Mouse (Mus musculus) splenic B cell, adult 2 months (primary cell): ENCODE measurements around the gene Rad9b.

Experiments
- DNase-seq: peaks from one replicate; pipeline ENCODE4 v3.0.0-alpha.2; 2011; ENCODE audit warnings: low read depth, low spot score
- H3K27me3 ChIP-seq: 2 replicates; pipeline ENCODE4 v1.6.1; 2012; ENCODE audit warnings: mild to moderate bottlenecking, low read length, moderate library complexity, mixed read lengths; ENCODE audit not compliant: control insufficient read depth, poor library complexity, insufficient read depth, severe bottlenecking
- H3K36me3 ChIP-seq: 2 replicates; pipeline ENCODE4 v1.6.1; 2012; ENCODE audit warnings: mild to moderate bottlenecking, low read length, moderate library complexity, mixed read lengths; ENCODE audit not compliant: control insufficient read depth, poor library complexity, insufficient read depth, severe bottlenecking

The Rad9b gene

DNA sequence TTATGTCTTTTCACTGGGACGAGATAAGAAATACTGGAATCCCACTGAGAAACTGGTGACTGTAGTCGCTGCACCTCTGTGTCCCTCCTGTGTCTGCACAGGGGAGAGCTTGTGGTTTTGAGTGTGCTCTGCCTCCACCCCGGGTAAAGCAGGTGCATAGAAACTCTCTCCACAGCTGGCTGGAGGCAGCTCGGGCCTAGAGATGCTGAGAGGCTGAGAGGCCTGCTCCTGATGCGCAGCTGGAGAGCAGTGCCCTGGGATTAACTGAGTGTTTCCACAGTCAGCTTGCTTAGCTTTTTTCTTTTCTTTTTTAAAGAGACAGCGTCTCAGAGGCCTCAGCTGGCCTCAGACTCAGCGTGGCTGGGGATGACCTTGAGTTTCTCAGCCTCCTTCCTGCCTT lies 42.3 kb downstream of the Rad9b start:
- Histone ChIP-seq H3K36me3 (peaks cover 9% of the 10 kb centered on the region), H3K27me3 (no peaks in the 10 kb centered on the region)
- DNase-seq, result peak; percentile 51

- peak; percentile 52 for DNase-seq
- H3K27me3 ChIP-seq, result no peaks in the 10 kb centered on the region
- peaks cover 9% of the 10 kb centered on the region for H3K36me3 ChIP-seq
These were observed 43.3 kb downstream of the Rad9b start for GRCm38 (mm10) chr5:122310699-122311098.

DNA sequence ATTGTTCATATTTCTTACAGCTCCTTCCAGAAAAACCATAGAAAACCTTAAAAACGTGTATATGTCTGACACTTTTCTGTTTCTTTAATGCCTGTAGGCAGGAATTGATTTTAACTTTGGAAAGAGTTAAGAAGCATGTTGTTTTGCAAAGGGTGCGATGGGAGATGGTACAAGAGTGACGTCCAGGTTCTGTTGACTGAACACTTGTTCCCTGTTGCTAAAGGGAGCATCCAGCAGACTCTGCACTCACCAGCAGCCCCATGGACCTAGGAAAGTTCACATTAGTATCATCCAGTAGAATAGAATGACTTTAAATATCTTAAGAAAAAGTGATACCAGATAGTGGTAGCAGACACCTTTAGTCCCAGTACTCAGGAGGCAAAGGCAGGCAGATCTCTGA lies 47.5 kb downstream of the Rad9b start:
- peaks cover 7% of the 10 kb centered on the region for H3K36me3 ChIP-seq
- no peak for DNase-seq
- H3K27me3 ChIP-seq, result no peaks in the 10 kb centered on the region

DNA sequence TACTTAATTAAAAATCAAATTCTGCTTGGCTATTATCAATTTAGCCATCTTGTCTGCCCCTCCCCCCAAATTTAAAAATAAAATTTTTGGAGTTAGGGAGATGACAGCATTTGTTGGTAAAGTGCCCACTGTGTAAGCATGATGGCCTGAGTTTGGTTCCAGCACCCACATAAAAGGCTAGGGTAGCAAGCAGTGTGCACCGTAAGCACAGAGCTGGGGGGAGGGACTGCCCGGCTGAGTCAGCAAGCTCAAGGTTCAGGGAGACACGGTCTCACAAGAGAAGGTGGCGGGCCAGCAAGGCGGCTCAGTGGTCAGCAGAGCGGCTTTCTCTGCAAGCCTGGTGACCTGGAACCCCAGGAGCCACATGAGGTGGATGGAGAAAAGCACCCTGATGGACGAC lies 48.6 kb downstream of the Rad9b start:
- Histone ChIP-seq H3K36me3 (peaks cover 7% of the 10 kb centered on the region), H3K27me3 (no peaks in the 10 kb centered on the region)
- no peak for DNase-seq

DNA sequence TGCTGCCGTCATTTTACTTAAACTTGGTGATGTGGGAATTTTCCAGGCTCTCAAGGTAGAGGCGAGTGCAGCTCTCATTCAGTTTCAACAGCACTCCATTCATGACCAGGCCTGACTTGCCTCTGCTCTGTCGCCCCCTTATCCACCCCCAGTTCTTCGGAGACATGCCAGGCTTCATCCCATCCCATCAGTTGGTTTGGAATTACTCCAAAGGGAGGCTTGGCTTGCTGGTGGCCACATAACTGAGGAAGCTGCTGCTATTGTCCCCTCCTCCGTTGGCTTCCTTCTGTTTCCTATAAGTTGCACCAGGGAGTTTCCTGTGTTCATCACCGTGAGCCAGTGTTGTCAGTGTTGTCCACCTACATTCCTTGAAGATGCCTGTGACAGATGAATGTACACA lies 49.5 kb downstream of the Rad9b start:
- H3K36me3 ChIP-seq, result peaks cover 7% of the 10 kb centered on the region
- DNase-seq, result no peak
- H3K27me3 ChIP-seq, result no peaks in the 10 kb centered on the region

DNA sequence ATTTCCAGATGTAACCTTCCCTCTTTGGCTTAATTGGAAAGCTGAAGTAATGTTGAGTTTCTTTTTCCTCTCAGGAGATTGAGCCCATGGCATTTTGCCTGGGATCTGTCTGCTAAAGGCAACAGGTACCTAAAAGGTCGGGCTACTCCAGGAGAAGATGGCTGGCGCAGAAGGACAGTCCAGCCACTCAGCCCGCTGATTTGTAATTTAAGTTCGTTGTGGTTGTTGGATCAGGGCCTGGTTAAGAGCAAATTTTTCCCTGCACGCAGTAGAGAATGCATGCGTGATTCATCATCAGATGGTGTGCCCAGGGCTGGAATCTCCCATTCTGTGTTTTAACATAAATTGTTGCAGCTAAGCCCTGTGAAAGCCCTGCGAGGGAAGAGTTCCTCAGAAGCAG lies 50.1 kb downstream of the Rad9b start:
- H3K27me3 ChIP-seq, result no peaks in the 10 kb centered on the region
- peaks cover 4% of the 10 kb centered on the region; the same call in 1 of the 2 replicates for H3K36me3 ChIP-seq
- DNase-seq, result no peak

DNA sequence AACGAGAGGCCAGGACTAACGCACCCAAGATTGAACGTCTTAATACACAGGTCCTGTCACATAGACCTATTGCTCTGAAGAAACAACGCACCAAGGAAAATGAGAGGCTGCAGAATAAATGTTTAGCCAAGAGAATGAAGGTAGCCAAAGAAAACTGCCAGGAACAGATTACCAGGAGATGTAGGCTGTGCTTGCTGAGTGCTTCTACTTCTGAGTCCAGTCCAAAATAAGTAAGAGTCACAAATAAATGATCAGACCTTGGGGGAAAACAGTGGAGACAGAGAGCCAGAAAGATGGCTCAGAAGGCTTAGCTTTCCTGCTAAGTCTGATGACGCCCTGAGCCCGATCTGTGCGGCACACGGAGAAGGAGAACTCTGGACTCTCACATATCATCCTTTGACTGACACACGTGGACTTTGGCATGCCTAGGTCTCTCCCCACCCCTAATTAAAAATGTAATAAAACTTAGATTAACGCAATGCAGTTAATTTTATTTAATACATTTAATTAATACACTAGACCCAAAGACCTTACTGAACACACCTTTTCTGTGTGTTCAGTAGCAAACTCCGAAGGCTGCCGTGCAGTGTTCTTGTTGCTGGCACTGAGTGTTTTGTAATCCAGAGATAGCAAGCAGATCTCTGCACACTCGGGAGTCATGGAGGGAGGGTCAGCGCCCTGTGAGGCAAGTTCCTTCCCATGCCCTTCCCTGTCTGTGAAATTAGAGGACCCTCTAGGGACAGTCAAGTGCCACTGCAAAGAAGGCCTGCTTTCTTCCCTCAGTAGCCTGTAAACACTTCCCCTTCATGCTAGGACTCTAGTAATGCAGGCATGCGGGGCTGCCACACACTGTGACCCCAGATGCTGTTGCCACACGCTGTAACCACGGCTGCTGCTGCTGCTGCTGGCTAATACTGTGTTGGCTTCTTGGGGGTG lies 51.0 kb downstream of the Rad9b start:
- Histone ChIP-seq H3K36me3 (peaks cover 1% of the 10 kb centered on the region; the same call in 1 of the 2 replicates), H3K27me3 (no peaks in the 10 kb centered on the region)
- peak; percentile 44 for DNase-seq

DNA sequence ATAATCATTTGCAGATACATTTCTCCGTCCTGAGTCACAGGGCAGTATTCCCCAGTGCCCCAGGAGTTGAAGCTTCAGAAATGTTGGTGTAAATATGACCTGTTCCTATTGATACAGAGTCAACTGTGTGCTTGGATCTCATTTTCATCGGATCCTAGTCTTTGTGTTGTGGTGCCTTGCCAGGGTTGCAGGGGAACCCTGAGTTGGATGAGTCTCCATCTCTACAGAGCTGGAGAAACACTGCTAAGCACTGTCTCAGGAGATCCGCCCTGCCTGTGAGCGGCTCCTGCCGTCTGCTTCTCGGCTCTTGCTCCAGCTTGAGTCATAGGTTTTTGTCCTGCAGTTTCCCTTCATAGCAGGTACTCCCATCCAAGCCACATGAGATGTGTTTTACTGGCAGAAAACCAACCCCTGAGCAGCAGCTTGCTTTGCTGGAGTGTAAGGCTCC lies 53.9 kb downstream of the Rad9b start:
- Histone ChIP-seq H3K36me3 (no peaks in the 10 kb centered on the region), H3K27me3 (no peaks in the 10 kb centered on the region)
- DNase-seq, result no peak

- no peak for DNase-seq
- H3K27me3 ChIP-seq, result no peaks in the 10 kb centered on the region
- no peaks in the 10 kb centered on the region; the same call in 1 of the 2 replicates for H3K36me3 ChIP-seq
These were observed 58.7 kb downstream of the Rad9b start for GRCm38 (mm10) chr5:122295113-122295935.

- Histone ChIP-seq H3K36me3 (no peaks in the 10 kb centered on the region; the same call in 1 of the 2 replicates), H3K27me3 (no peaks in the 10 kb centered on the region)
- DNase-seq, result no peak
These were observed 59.8 kb downstream of the Rad9b start for GRCm38 (mm10) chr5:122294219-122294735.

- DNase-seq, result no peak
- H3K27me3 ChIP-seq, result no peaks in the 10 kb centered on the region
- H3K36me3 ChIP-seq, result peaks cover 3% of the 10 kb centered on the region; the same call in 1 of the 2 replicates
These were observed 60.9 kb downstream of the Rad9b start for GRCm38 (mm10) chr5:122293131-122293530.

- H3K36me3 ChIP-seq, result peaks cover 3% of the 10 kb centered on the region; the same call in 1 of the 2 replicates
- H3K27me3 ChIP-seq, result no peaks in the 10 kb centered on the region
- no peak for DNase-seq
These were observed 62.3 kb downstream of the Rad9b start for GRCm38 (mm10) chr5:122291553-122292339.

GRCm38 (mm10) chr5:122291149-122291548 lies 62.9 kb downstream of the Rad9b start:
- DNase-seq, result no peak

More at GRCm38 (mm10) chr5:122291149-122291548, 62.9 kb downstream of the Rad9b start:
- no peaks in the 10 kb centered on the region for H3K27me3 ChIP-seq
- H3K36me3 ChIP-seq, result peaks cover 3% of the 10 kb centered on the region; the same call in 1 of the 2 replicates
